Mouse (Mus musculus) olfactory bulb, adult 2 months (tissue): ENCODE results near the gene Bcr.

Source experiments
- CTCF ChIP-seq: fragments of 200-500 bp; IDR thresholded peaks from 2 replicates; pipeline ENCODE4 v1.5.1; 2012; ENCODE audit warnings: low read depth, mild to moderate bottlenecking, low read length, moderate library complexity; ENCODE audit not compliant: insufficient read depth
- POLR2A ChIP-seq: fragments of 200-500 bp; IDR thresholded peaks from 2 replicates; pipeline ENCODE4 v1.6.1; 2012; ENCODE audit warnings: mild to moderate bottlenecking, low read depth, low read length, moderate library complexity; ENCODE audit not compliant: insufficient read depth

DNA sequence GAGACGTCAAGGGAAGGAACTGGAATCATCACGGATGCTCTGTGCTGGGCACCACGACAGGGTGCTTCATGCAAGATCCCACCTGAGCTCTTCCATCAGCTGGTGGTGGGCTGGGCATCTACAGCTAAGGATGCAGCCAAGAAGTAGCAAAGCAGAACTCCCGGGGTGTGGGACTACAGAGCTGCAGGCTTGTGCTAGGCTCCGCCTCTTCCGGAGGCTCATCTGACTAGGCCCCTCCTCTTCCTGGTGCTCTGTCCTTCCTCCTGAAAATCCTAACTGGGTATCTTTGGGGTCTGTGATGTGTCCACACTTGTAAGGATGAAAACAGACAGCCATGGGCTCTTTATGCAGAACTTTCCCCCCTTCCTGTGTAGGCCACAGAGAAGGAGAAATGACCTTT lies 5.3 kb downstream of the Bcr start:
- TF ChIP-seq CTCF = no peak
- no peak for TF ChIP-seq POLR2A
